Mouse (Mus musculus): ENCODE results near the gene Olfr281. TPM values are rescaled to one million over a fixed set of nuclear protein-coding genes. Genes with fewer than 3 reads are reported as not detected.

The Olfr281 gene
- polyA plus RNA-seq, 1 experiment from 2014 or later = not detected

GRCm38 (mm10) chr15:98491332-98491731 lies 38.9 kb downstream of the Olfr281 start:
- H3K4me2 ChIP-seq (replicated peaks) = no peak overlapping the region
- no peak overlapping the region for H3K4me3 ChIP-seq
- no peak overlapping the region for H3K27ac ChIP-seq
- peaks cover 8% of the 10 kb centered on the region; the same call in 1 of the 2 replicates for H3K9me3 ChIP-seq
- 87% methylated on average over 2 of the region's 2 CpGs for WGBS
- no peaks in the 10 kb centered on the region for H3K4me1 ChIP-seq
- ATAC-seq (ENCODE audit: low FRiP score, low read depth) = no peak
- no peaks in the 10 kb centered on the region for H3K36me3 ChIP-seq
- no peaks in the 10 kb centered on the region for H3K27me3 ChIP-seq
- no peak overlapping the region for H3K9ac ChIP-seq

DNA sequence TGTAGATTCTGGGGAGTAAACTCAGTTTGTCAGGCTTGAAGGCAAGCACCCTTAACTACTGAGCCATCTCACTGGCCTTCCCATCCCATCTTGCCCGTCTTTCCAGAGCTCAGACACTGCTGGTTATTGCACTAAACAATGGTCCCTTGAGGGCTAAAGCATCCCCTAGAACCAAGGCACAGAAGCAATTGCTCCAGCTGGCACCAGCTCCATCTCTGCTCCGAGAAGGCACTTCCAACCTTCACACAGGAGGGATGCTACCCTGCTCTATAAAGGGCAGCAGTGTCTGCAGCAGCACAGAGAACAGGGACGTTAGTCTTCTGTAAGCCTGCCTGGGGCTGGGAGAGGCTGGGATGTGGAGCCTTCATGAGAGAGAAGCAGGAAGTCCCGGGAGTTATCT lies 39.7 kb downstream of the Olfr281 start, which contains the start of gene Olfr279:
Gene Olfr279 (plus strand): TSS at position 301 of the 400 bp plus-strand sequence.
- Histone ChIP-seq H3K27me3 (no peaks in the 10 kb centered on the region), H3K9ac (no peak within 1 kb of the TSS), H3K27ac (no peak within 1 kb of the TSS), H3K36me3 (no peaks in the 10 kb centered on the region), H3K4me1 (no peaks in the 10 kb centered on the region), H3K9me3 (peaks cover 8% of the 10 kb centered on the region; the same call in 1 of the 2 replicates), H3K4me3 (no peak within 1 kb of the TSS), H3K4me2 (replicated peaks) (no peak within 1 kb of the TSS)
- 62% methylated on average over 4 of the region's 4 CpGs for WGBS
- no peak for ATAC-seq (ENCODE audit: low FRiP score, low read depth)

DNA sequence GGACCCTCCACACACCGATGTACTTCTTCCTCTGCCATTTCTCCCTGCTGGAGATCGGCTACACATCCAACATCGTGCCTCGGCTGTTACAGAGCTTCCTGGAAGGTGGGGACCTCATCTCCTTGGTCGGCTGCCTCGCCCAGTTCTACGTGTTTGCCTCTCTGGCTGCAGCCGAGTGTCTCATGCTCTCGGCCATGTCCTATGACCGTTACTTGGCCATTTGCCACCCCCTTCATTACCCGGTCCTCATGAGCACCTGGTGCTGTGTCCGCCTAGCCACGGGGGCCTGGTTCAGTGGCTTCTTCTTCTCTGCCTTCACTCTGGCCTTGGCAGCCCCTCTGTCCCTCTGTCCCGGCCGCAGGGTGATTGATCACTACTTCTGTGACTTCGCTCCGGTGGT lies 45.2 kb downstream of the Olfr281 start:
- Histone ChIP-seq H3K27me3 (no peaks in the 10 kb centered on the region), H3K4me1 (peaks cover 4% of the 10 kb centered on the region; the same call in 1 of the 2 replicates), H3K4me2 (replicated peaks) (no peak overlapping the region), H3K4me3 (no peak overlapping the region), H3K9ac (no peak overlapping the region), H3K36me3 (no peaks in the 10 kb centered on the region), H3K27ac (no peak overlapping the region), H3K9me3 (no peaks in the 10 kb centered on the region)
- 87% methylated on average over 17 of the region's 17 CpGs for WGBS
- no peak for ATAC-seq (ENCODE audit: low FRiP score, low read depth)

DNA sequence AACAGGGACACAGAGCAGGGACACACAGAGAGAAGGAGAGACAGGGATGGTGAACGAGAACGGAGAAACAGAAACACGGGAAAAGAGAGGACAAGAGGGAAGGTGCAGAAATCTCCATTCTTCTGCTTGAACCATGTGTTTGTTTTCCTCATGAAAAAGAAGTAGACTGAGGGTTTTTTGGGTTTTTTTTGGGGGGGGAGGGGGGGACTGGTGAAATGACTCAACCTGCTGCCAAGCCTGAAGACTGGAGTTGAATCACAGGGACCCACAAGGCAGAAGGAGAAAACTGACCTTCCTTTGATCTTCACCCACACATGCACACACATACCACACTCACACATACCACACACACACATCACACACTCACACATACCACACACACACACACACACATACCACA lies 50.9 kb downstream of the Olfr281 start:
- Histone ChIP-seq H3K4me1 (peaks cover 4% of the 10 kb centered on the region; the same call in 1 of the 2 replicates), H3K36me3 (no peaks in the 10 kb centered on the region), H3K4me2 (replicated peaks) (no peak overlapping the region), H3K27ac (no peak overlapping the region), H3K9ac (no peak overlapping the region), H3K9me3 (no peaks in the 10 kb centered on the region), H3K27me3 (0 out of 2 replicates have a peak, but pooled peaks cover 4% of the 10 kb centered on the region), H3K4me3 (no peak overlapping the region)
- no peak for ATAC-seq (ENCODE audit: low FRiP score, low read depth)
- WGBS = 84% methylated on average over 3 of the region's 3 CpGs

DNA sequence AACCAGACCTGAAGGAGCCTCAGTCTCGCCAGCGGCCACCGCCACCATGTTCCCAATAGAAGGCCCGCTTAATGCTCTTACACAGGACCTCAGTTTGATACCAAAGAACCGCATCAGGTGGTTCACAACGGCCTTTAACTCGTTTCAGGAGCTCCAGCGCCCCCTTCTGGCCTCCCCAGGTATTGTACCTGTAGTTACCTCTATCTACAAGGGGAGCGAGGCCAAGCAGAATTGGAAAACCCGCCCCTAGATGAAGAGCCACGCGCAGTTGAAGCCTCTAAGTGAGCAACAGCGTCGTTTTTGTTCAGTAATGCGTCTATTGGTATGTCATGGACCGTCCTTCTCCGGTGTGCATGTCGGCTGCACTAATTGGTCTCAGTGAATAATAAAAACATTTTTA lies 52.1 kb downstream of the Olfr281 start:
- H3K9me3 ChIP-seq = no peaks in the 10 kb centered on the region
- H3K4me3 ChIP-seq = no peak overlapping the region
- no peak overlapping the region for H3K9ac ChIP-seq
- H3K27me3 ChIP-seq = 0 out of 2 replicates have a peak, but pooled peaks cover 4% of the 10 kb centered on the region
- WGBS = 13% methylated on average over 18 of the region's 18 CpGs
- no peaks in the 10 kb centered on the region for H3K36me3 ChIP-seq
- H3K4me2 ChIP-seq (replicated peaks) = 0 out of 2 replicates have a peak overlapping the region, but pooled peaks have one; percentile 0
- no peak for ATAC-seq (ENCODE audit: low FRiP score, low read depth)
- H3K27ac ChIP-seq = no peak overlapping the region
- H3K4me1 ChIP-seq = peaks cover 3% of the 10 kb centered on the region; the same call in 1 of the 2 replicates

GRCm38 (mm10) chr15:98506253-98506957 lies 54.0 kb downstream of the Olfr281 start:
- H3K4me3 ChIP-seq = no peak overlapping the region
- H3K9ac ChIP-seq = no peak overlapping the region
- no peak overlapping the region for H3K27ac ChIP-seq
- H3K4me2 ChIP-seq (replicated peaks) = no peak overlapping the region
- no peaks in the 10 kb centered on the region for H3K36me3 ChIP-seq
- no peak for ATAC-seq (ENCODE audit: low FRiP score, low read depth)
- H3K27me3 ChIP-seq = 0 out of 2 replicates have a peak, but pooled peaks cover 4% of the 10 kb centered on the region
- no peaks in the 10 kb centered on the region for H3K9me3 ChIP-seq
- WGBS = 85% methylated on average over 9 of the region's 9 CpGs
- peaks cover 8% of the 10 kb centered on the region for H3K4me1 ChIP-seq

DNA sequence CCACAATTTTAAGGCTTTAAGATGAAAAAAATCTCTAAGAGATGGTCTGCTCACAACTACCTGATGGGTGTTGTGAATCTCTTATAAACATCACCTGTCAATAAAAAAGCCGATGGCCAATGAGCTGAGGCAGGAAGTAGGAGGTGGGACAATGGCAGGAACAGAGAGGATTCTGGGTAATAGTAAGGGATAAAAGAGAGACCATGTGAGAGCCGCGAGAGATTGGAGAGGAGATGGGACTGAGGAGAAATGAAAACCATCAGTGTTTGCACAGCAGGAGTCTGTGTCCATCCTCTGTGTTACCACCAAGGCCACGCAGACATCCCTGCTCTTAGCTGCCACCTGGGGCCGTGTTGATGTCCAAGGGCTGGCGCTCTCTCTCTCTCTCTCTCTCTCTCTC lies 54.9 kb downstream of the Olfr281 start:
- H3K36me3 ChIP-seq = no peaks in the 10 kb centered on the region
- 0 out of 2 replicates have a peak, but pooled peaks cover 4% of the 10 kb centered on the region for H3K27me3 ChIP-seq
- no peak overlapping the region for H3K9ac ChIP-seq
- no peak overlapping the region for H3K4me3 ChIP-seq
- peaks cover 8% of the 10 kb centered on the region for H3K4me1 ChIP-seq
- ATAC-seq (ENCODE audit: low FRiP score, low read depth) = no peak
- 90% methylated on average over 6 of the region's 6 CpGs for WGBS
- H3K27ac ChIP-seq = no peak overlapping the region
- no peaks in the 10 kb centered on the region for H3K9me3 ChIP-seq
- H3K4me2 ChIP-seq (replicated peaks) = no peak overlapping the region

DNA sequence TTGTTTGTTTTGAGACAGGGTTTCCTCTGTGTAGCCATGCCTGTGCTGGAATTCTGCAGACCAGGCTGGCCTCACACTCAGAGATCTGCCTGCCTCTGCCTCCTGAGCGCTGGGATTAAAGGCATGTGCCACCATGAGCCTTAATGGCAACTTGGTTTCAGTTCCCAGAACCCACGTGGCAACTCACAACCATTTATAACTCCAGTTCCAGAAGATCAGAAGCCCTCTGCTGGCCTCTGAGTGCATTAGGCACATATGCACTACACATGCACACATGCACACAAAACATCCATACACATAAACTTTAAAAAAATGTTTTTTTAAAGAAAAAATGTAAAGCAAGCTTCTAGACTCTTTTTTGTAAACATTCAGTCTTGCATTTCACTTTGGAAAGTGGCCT lies 57.0 kb downstream of the Olfr281 start:
- Histone ChIP-seq H3K4me1 (peaks cover 13% of the 10 kb centered on the region), H3K27me3 (0 out of 2 replicates have a peak, but pooled peaks cover 4% of the 10 kb centered on the region), H3K36me3 (no peaks in the 10 kb centered on the region), H3K27ac (no peak overlapping the region), H3K9ac (no peak overlapping the region), H3K4me3 (no peak overlapping the region), H3K4me2 (replicated peaks) (no peak overlapping the region), H3K9me3 (no peaks in the 10 kb centered on the region)
- 56% methylated on average over 2 of the region's 2 CpGs for WGBS
- no peak for ATAC-seq (ENCODE audit: low FRiP score, low read depth)

Other genes starting within 250 kb of the Olfr281 start
- not detected in 2 replicates for gene Gm44579, start 231.6 kb upstream of the Olfr281 start, polyA plus RNA-seq (2015; fragmentation: Nextera tagmentation; extraction: Ambion mirVana)
- not detected in 2 replicates for gene Olfr287, start 231.5 kb upstream of the Olfr281 start, polyA plus RNA-seq (2015; fragmentation: Nextera tagmentation; extraction: Ambion mirVana)
- not detected in 2 replicates for gene Olfr286, start 218.1 kb upstream of the Olfr281 start, polyA plus RNA-seq (2015; fragmentation: Nextera tagmentation; extraction: Ambion mirVana)
- gene H1fnt, start 195.3 kb upstream of the Olfr281 start, polyA plus RNA-seq (2015; fragmentation: Nextera tagmentation; extraction: Ambion mirVana) = not detected in 2 replicates
- 0.37 and 0.47 TPM in 2 replicates for gene Zfp641, start 156.4 kb upstream of the Olfr281 start, polyA plus RNA-seq (2015; fragmentation: Nextera tagmentation; extraction: Ambion mirVana)
- gene Olfr285, start 135.2 kb upstream of the Olfr281 start, polyA plus RNA-seq (2015; fragmentation: Nextera tagmentation; extraction: Ambion mirVana) = not detected in 2 replicates
- gene Olfr284, start 111.6 kb upstream of the Olfr281 start, polyA plus RNA-seq (2015; fragmentation: Nextera tagmentation; extraction: Ambion mirVana) = not detected in 2 replicates
- gene Olfr283, start 71.6 kb upstream of the Olfr281 start, polyA plus RNA-seq (2015; fragmentation: Nextera tagmentation; extraction: Ambion mirVana) = not detected in 2 replicates
- not detected in 2 replicates for gene Olfr282, start 21.4 kb upstream of the Olfr281 start, polyA plus RNA-seq (2015; fragmentation: Nextera tagmentation; extraction: Ambion mirVana)
- not detected in 2 replicates for gene OR5BS1P, start 17.3 kb downstream of the Olfr281 start, polyA plus RNA-seq (2015; fragmentation: Nextera tagmentation; extraction: Ambion mirVana)
- 0.19 TPM in 1 of 2 replicates, not detected in the other for gene Lalba, start 30.1 kb downstream of the Olfr281 start, polyA plus RNA-seq (2015; fragmentation: Nextera tagmentation; extraction: Ambion mirVana)
- gene Olfr279, start 39.8 kb downstream of the Olfr281 start, polyA plus RNA-seq (2015; fragmentation: Nextera tagmentation; extraction: Ambion mirVana) = not detected in 2 replicates
- 139 and 147 TPM in 2 replicates for gene Kansl2, start 81.7 kb downstream of the Olfr281 start, polyA plus RNA-seq (2015; fragmentation: Nextera tagmentation; extraction: Ambion mirVana)
- 57.7 and 62.1 TPM in 2 replicates for gene Ccnt1, start 118.3 kb downstream of the Olfr281 start, polyA plus RNA-seq (2015; fragmentation: Nextera tagmentation; extraction: Ambion mirVana)
- not detected in 2 replicates for gene 4930415O20Rik, start 118.4 kb downstream of the Olfr281 start, polyA plus RNA-seq (2015; fragmentation: Nextera tagmentation; extraction: Ambion mirVana)
- gene Adcy6, start 157.5 kb downstream of the Olfr281 start, polyA plus RNA-seq (2015; fragmentation: Nextera tagmentation; extraction: Ambion mirVana) = 16.9 and 17.1 TPM in 2 replicates
- gene Cacnb3, start 178.3 kb downstream of the Olfr281 start, polyA plus RNA-seq (2015; fragmentation: Nextera tagmentation; extraction: Ambion mirVana) = 43.7 and 48.2 TPM in 2 replicates
- gene Ddx23, start 210.3 kb downstream of the Olfr281 start, polyA plus RNA-seq (2015; fragmentation: Nextera tagmentation; extraction: Ambion mirVana) = 34.5 and 35.5 TPM in 2 replicates
- gene Rnd1, start 224.9 kb downstream of the Olfr281 start, polyA plus RNA-seq (2015; fragmentation: Nextera tagmentation; extraction: Ambion mirVana) = 0.87 and 1.1 TPM in 2 replicates

Data from limb, embryonic 13.5 days (tissue).